Mouse (Mus musculus): ENCODE measurements around the gene Por.

DNA sequence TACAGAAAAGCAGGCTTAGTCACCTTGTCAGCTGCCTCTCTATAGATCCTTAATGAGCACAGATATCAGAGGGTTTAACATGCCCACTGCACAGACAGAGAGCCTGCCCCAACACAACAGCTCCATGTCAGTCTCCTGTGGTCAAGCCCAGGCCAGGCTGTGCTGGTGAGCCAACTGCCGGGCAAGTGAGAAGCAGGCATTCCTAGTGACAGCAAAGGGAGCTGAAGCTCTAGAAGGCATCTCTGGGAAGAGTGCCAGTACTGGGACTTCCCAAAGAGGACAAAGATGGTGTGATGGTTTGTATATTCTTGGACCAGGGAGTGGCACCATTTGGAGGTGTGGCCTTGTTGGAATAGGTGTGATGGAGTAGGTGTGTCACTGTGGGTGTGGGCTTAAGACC is 81.2 kb downstream of the Por start:
- TF ChIP-seq GATA1 (IDR thresholded peaks at IDR 0.05; ENCODE audit: borderline replicate concordance, low read length) (no peak), CTCF (IDR thresholded peaks at IDR 0.05; ENCODE audit: low read depth, low read length) (no peak), TAL1 (conservative IDR thresholded peaks at IDR 0.05; ENCODE audit: low read depth, low read length) (no peak)

Data from G1E (cell line).